Mouse (Mus musculus) kidney, adult 2 months (tissue): ENCODE results near the gene Kcna6.

Source experiments
- CTCF ChIP-seq: fragments of 200-500 bp; conservative IDR thresholded peaks from 2 replicates; pipeline ENCODE4 v1.5.1; 2011; ENCODE audit warnings: low read depth, mild to moderate bottlenecking, control low read depth, low read length, moderate library complexity, mixed read lengths; ENCODE audit not compliant: insufficient read depth, insufficient read length
- POLR2A ChIP-seq: fragments of 200-500 bp; IDR thresholded peaks from one replicate; pipeline ENCODE4 v1.6.1; 2011; ENCODE audit warnings: low read depth, low read length, control low read depth

GRCm38 (mm10) chr6:126783651-126784066 lies 43.2 kb upstream of the Kcna6 start:
- TF ChIP-seq CTCF (no peak), POLR2A (no peak)
